Mouse (Mus musculus) kidney, postnatal 25 days (tissue): ENCODE measurements around the gene Trhr2.

Experiments used
- DNase-seq, 2 experiments: peaks; one replicate each; pipeline ENCODE4 v3.0.0; 2021; ENCODE audit warnings: mixed read lengths in 2 of 2

The Trhr2 gene

GRCm38 (mm10) chr8:122330446-122331133, 30.0 kb downstream of the Trhr2 start:
- DNase-seq, result no peak

GRCm38 (mm10) chr8:122329553-122330239, 30.9 kb downstream of the Trhr2 start:
- DNase-seq, result no peak

GRCm38 (mm10) chr8:122329072-122329471, 31.5 kb downstream of the Trhr2 start:
- no peak for DNase-seq

- DNase-seq, result no peak
Observed at GRCm38 (mm10) chr8:122326114-122326542, 34.4 kb downstream of the Trhr2 start.

DNA sequence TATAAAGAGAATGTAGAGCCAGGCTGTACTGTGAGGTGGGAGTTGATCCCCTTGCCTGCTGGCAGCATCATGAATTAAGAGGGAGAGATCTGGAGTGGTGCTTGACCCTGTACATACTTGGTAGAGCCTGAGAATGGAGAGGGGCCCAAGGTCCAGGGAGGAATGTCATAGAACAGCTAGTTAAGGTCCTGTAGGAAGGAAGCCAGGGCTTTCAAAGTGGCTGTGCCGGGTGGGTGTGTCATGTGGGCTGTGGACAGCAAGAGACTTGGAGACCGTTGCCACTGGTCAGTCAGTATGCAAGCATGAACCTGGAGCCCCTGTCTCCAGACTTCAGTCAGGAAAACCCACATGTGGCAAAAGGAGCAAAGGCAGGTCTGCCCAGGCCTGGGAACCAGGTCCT, 35.4 kb downstream of the Trhr2 start:
- no peak for DNase-seq

DNA sequence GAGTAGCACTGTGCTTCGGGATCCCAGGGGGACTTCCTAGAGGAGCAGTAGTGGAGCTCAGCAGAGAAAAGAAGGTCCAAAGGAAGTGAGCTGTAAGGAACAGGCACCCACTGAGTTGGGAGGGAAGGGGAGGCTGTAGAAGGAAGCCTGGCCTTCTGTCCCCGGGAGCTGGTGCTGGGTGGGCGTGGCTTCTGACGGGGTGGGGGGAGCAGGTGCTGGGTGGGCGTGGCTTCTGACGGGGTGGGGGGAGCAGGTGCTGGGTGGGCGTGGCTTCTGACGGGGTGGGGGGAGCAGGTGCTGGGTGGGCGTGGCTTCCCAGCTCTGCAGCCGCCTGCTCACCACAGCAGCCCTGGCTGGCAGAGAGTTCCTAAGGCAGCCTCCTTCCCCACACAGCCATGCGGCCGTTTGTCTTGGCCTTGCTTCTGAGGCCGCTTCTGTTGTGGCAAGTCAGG, 36.6 kb downstream of the Trhr2 start:
- peak; percentile 43 to 66 for DNase-seq

DNA sequence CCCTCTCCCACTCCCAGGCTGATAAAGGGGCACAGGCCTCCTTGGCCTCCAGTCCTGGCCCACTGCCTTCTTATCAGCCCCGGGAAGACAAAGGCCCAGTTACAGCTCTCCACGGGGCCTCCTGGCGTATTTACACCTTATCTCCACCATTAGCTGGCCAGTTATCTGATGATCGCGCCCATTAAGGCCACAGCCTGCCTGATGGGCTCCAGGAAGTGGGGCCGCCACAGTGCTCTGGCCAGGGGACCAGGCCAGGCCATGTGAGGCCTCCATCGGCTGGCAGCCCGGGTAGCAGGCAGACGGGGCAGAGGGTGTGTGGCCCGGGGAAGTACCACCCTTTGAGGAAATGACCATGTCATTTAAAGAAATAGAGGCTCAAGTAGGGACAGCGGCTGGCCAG, 37.8 kb downstream of the Trhr2 start:
- no peak for DNase-seq

- no peak for DNase-seq
Observed at GRCm38 (mm10) chr8:122322126-122322525, 38.4 kb downstream of the Trhr2 start.

DNA sequence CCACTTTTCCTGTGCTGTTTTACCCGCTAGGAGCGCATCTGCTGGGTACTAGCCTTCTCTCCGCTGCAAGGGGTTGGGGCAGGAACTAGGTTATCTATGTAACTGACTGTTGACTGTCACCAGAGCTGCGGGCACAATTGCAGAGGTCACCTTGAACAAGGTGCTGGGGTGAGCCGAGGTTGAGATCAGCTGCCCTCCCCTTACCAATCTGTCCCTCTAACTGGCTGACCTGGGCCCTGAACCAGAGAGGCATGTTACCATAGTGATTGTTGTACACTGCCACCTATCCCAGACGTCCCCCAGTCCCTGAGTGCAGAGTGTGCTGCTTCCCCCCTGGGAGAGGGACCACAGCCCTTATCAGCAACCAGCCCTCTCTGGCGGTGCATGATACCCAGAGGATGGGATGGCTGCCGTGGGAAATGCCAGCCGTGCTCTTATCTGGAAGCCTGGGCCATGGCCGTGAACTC, 39.1 kb downstream of the Trhr2 start:
- DNase-seq, result no peak

- no peak for DNase-seq
Observed at GRCm38 (mm10) chr8:122320541-122320940, 40.0 kb downstream of the Trhr2 start.

DNA sequence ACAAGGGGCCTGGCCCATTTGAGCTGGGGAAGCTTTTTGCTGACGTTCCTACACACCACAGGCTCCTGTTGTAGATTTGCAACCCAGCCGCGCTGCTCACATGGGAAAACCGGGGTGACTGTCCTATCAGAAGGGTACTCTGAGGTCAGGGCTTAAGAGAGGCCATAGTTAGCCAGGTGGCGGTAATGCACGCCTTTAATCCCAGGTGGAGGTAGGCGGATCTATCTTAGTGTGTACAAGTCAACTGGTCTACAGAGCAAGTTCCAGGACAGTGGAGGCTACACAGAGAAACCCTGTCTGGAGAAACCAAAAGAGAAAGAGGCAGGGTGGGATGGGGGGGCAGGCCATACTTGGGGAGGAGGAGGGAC, 40.9 kb downstream of the Trhr2 start:
- DNase-seq, result no peak

GRCm38 (mm10) chr8:122319045-122319707, 41.4 kb downstream of the Trhr2 start:
- DNase-seq, result no peak

DNA sequence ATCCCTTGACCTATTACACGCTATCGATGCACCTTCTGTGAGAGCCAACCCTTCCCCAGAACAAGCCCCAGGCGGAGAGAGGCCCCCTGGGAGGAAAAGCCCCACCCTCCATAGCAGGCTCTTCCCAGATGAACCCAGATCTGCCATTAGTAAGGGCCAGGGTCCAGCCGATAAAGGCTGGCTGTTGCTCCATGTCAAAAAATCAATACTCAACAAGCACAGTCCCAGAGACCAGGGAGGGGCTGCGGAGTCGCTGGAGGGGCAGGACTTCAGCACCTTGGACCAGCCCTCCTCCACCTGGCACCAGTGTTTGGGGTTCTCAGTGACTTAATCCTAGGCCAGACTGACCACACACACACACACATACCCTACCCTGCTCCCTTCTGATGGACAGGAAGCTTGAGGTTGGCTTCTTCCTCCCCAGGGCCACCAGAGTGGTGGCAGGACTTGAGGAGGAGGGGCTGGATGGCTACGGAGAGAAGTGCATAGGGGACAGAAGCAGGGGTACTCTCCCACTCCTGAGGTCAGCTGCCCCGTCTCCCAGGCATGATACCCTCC, 42.5 kb downstream of the Trhr2 start:
- no peak for DNase-seq

DNA sequence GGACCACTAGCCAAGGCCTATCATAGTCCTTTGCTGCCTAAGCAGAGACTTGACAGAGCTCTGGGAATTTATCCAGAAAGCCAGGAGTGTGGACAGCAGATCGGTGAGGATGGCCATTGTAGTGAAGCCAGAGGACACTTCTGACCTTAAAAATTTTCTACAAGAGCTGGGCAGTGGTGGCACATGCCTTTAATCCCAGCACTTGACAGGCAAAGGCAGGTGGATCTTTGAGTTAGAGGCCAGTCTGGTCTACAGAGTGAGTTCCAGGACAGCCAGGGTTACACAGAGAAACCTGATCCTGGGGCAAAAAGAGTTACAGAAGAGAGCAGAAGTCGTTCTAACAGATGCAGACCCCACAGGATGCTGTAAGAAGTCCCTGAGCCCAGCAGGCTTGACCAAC, 44.1 kb downstream of the Trhr2 start:
- no peak for DNase-seq

GRCm38 (mm10) chr8:122314899-122315496, 45.5 kb downstream of the Trhr2 start:
- DNase-seq, result peak; percentile 51 to 82

DNA sequence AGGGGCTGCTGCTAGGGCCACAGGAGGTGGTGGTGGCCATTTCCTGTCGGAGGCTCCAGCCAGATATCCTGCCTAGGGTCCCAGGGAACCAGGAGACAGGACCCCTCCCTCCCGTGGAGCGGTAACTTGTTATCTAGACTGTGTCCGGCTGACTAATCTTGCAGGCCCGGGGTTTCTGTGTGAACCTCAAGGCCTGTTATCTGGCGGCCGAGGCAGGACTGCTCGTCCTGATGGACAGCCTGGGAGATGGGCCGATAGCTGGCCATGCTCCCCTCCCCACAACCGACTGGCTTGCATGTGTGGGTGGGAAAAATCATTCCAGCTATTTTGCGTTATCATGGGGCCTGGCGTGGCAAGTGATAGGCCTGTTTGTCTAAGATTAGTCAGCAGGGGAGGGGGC, 47.2 kb downstream of the Trhr2 start:
- no peak for DNase-seq

- no peak for DNase-seq
Observed at GRCm38 (mm10) chr8:122312553-122312952, 48.0 kb downstream of the Trhr2 start.

GRCm38 (mm10) chr8:122311115-122311514, 49.4 kb downstream of the Trhr2 start:
- no peak for DNase-seq

- no peak for DNase-seq
Observed at GRCm38 (mm10) chr8:122309272-122309671, 51.3 kb downstream of the Trhr2 start.

GRCm38 (mm10) chr8:122307836-122308235, 52.7 kb downstream of the Trhr2 start:
- no peak for DNase-seq
